Mouse (Mus musculus): ENCODE results near the gene Pcna.
"Not testable (repeated sequence)": the region's sequence is repeated elsewhere in the genome, so short reads cannot be mapped to it uniquely, and the experiment has no call there.

Gene Pcna

GRCm38 (mm10) chr2:132275527-132275926, 22.4 kb upstream of the Pcna start:
- no peak for DNase-seq

DNA sequence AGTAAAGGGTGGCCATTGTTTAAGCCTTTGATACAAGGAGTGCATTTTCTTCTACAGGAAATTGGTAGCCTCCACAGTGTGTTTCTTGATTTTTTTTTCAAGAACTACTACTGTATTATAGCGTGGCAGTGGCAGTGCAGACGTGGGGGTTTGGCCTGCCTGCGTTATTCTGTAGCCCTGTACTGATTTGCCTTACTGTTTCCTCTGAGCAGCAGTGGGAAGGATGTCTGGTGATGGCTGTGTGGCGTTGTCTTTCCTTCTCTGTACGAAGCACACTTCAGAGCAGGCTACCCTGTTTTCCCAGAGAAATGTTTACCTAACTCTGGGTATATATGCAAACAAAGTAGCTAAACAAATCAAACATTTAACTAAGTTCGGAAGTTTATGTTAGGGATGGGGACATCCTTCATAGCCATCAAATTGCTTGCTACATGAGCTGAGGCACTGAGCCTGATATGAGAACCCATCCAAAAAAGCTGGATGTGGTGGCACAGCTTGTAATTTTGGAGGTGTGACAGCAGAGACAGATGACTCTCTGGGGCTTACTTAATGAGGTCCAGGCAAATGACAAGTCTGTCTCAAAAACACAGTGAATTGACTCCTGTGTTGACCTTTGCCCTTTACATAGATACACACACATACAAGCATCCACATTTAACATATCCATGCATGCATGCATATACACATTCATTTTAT, 19.7 kb upstream of the Pcna start:
- DNase-seq: no peak

DNA sequence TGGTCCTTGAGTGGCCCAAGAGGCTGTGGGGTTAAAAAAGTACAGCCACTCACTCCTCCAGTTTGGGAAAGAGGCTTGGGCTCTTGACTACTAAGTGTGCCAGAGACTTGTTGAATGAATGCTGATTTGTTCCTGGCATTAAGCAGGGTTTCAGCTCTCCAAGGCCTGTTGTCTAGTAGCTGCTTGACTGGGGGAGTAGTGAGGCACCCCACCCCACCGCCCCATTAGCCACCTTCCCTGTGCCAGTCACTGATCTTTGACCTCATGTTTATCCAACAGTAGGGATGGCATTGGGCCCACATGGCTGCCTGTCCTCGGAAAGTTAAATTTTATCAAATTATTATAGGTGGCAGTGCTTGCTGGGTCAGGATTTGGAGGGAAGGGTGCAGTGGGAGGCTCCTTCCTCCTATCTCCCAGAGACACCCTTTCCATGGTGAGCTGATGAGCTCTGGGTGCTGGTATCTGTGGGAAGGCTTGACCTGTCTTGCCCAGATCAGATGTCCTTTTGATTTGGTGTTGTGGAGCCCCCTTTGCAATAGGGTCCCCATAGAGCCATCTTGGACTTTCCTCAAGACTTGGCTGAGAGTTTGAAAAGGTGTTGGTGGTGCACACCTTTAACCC, 17.3 kb upstream of the Pcna start:
- DNase-seq: peak; percentile 67

DNA sequence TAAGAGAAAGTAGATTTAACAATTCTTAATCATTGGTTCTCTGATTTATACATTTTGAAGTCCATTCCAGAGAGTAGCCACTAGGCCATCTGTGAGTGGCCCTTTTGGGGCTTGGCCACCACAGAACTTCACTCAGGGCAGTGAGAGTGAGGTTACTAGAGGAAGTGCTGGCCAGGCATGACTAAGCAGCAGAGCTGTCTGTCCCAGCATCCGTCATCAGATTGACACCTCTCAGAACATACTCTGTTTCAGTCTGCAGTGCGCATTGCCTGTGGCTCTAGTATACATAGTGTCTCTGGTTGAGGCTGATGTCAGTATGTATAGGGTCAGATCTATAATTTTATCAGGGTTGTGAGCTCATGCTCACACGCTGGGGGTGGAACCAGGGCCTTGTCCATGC, 16.1 kb upstream of the Pcna start:
- no peak for DNase-seq

- no peak for DNase-seq
Observed at GRCm38 (mm10) chr2:132266086-132266485, 13.0 kb upstream of the Pcna start.

DNA sequence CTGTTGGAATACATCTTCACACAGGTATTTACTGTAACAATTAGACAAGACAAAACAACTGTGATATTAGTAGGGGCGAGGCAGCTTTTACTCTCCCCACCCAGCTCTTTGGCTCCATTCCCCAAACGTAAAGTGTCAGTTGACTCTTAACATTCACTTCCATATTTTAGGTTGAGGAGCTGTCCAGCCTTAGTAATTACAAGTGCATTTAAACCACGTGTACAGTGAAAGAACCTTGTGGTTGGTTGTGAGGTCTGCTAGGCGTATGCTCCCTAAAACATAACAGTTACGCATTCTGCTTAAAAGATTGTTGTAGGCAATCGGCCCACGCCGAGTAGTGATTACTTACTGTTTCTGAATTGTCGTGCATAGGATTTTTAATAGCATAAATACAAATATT, 12.1 kb upstream of the Pcna start:
- DNase-seq: no peak

- no peak for DNase-seq
Observed at GRCm38 (mm10) chr2:132264266-132264710, 11.2 kb upstream of the Pcna start.

DNA sequence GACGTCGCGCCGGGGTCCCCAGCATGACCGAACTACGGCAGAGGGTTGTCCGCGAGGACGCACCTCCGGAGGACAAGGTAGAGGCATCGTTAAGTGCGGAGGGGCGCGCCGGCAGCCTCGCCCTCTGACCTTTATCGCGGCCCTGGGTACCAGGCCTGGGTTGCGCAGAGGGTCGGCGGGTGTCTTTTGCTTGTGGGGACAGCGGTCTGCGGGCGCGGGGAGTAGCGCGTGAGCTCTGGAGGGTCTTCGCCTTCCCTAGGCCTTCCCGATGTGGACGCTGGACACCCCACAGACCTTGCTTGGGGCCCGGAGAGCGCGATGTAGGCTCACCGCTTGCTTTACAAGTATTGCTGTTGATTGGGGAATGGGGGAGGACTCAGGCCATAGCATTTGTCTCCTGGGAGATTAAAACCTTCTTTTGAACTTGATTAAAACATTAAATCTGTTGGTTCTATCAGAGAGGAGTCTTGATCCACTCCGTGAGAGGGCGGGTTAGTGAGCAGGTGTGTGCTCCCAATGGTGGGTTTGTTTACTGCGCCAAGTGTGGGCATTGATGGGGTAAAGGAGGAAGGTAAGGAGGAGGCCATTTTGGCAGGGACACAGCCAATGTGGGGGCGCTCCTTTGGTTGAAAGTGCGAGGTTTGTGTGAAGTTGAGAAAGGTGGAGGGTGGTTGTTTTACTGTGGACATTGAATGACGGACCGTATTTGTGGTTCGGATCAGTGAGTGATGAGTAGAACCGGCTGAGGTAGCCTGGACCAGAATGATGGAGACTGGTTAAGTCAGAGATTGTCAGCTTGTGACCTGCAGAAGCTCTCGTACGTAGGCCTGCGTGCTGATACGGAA, 10.5 kb upstream of the Pcna start:
- peak; percentile 33 for DNase-seq

GRCm38 (mm10) chr2:132262879-132263398, 9.8 kb upstream of the Pcna start, which contains the start of gene Cds2:
Gene Cds2 (plus strand): TSS chr2:132263148.
- DNase-seq: peak; percentile 99

GRCm38 (mm10) chr2:132262175-132262574, 9.1 kb upstream of the Pcna start:
- DNase-seq: no peak

GRCm38 (mm10) chr2:132260601-132261000, 7.5 kb upstream of the Pcna start:
- no peak for DNase-seq

DNA sequence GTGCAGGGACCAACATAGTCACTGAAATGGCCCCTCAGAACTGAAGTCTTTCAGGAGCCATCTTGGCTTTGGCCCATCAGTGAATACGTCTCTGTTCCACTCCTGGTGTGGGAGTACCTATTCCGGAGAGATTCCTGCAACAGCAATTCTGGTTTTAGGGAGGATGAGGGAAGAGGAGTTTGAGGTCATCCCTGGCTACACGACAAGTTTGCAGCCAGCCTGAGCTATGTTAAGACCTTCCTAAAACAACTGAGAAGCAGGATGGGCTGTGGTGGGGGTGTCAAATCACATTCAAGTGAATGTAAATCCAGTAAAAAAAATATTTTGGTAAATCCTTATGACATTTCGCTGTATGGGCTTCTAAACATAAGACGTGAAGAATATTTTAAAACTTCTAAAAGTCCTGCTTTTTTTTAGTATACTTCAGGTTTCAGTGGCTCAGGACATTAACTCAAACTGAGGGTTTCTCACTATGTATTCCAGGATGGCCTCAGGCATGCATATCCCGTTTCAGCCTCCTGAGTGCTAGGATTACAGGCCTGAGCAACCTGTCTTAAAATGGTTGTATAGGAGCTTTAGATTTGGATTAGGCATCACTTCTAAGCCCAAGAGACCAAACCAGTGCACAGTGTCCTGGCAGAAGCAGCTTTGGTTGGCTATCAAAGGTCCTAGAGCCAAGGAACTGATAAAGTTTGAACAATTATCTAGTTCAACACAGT, 4.4 kb upstream of the Pcna start:
- no peak for DNase-seq

DNA sequence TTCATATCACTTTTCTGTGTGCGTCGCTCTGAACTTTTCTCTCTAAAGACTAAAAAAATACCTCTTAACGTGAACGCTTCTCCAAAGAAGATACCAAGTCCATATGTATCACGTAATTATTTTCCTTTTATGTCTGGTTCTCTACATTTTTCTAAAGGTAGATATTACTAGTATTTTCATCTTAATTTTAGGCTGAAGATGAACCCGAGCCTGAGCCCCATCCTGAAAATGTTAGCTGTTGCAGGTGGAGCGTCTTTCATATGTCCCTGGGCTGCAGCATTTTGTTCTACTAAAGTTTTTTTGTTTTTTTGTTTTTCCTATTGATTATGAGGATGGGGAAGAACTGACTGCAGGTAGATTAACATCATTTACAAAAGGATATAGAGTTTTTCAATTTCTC, 489 bp upstream of the Pcna start:
- DNase-seq: no peak

- no peak for DNase-seq
Observed at GRCm38 (mm10) chr2:132251911-132252310, 1.2 kb downstream of the Pcna start.

DNA sequence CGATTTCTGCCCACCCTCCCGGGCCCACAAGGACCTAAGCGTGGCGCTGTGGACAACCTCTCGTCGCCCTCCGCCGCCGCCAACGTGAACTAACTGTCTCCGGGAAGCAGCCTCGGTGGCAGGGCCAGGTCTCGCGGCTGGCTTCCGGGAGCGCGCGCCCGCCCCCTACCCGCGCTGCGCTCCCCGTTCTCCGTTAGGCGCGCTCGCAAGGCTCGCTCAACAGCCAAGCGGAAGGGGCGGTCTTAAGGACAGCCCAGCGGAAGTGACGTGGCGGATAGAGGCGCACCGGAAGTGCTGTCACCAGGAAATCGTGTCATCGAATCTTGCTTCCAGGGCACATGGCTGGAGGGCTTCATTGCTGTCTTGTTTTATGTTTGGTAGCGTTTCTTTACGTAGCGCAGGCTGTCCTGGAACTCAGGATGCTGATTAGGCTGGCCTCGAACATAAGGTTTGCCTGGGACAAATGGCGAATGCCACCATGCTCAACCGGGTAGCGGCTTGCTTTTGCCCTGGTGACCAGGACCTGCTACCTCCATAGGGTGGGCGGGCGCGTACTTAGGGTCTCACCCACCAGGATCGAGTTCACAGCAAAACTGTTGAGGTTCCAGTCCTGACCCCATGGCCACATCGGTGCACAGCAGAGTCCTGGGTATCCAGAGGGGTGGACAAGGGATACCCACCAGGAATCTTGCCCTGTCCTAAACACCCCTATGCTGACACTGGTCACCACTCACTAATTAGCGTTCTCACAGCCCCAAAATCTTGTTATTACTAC, 5.4 kb downstream of the Pcna start, which contains the start of gene Tmem230:
Gene Tmem230, minus strand, starts transcription at position 269 of the 775 bp plus-strand sequence.
- peak; percentile 96 for DNase-seq

- no peak for DNase-seq
Observed at GRCm38 (mm10) chr2:132243370-132243769, 9.7 kb downstream of the Pcna start.

GRCm38 (mm10) chr2:132240457-132240856, 12.7 kb downstream of the Pcna start:
- peak; percentile 64 for DNase-seq

GRCm38 (mm10) chr2:132239434-132239833, 13.7 kb downstream of the Pcna start:
- not testable (repeated sequence) for DNase-seq

DNA sequence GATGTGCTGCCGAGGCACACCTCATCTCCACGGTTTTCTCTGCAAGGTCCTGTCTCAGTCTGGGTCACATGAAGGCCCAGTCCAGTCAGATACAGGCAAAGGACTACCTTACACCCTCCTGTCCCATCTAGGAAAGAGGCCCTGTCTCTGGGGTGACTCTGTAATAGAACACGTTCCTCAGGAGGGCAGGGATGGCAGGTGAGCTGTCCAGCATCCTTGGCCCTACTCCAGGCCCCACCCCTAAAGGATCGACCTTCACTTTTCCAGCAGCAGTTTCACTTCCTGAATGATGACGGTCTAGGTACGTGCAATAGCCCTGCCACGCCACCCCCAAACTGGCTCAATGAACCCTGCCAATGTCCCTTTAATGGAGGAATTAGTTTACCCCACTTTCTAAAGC, 17.1 kb downstream of the Pcna start:
- DNase-seq: no peak

- no peak for DNase-seq
Observed at GRCm38 (mm10) chr2:132235291-132235690, 17.8 kb downstream of the Pcna start.

DNA sequence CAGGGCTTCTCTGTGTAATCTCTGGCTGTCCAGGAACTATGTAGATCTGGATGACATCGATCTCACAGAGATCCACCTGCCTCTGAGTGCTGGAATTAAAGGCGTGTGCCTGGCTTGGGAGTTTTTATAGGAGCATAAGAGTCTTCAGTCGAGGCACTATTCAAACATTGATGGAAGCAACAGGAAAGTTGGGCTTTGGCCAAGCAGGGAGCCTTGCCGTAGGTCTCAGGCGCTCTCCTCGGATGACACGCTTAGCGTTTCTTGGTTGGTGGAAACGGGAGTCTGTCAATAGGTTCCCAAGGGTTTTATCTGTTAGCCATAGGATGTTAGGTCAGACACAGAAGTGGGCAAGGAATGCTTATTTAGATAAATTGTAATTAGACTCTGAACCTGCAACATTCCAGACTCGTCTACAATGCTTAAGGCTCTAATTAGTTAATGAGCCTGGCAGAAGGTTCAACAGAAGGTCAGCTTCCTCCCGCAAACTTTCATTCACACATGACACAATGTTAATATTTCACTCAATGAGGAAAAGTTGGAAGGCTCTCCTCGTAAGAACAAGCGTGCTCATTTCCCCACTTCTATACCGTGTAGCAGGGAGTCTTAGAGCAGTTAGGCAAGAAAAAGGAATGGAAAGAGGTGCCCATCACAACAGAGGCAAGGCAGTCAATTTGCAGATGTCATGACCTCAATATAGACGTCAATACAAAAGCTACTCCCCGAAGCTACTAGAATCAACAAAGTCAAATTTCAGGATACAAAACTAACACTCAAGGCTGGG, 18.9 kb downstream of the Pcna start:
- DNase-seq: peak; percentile 36
